Comparison of ENCODE assay signal across 14 mouse cellular contexts in the genomic region with DNA sequence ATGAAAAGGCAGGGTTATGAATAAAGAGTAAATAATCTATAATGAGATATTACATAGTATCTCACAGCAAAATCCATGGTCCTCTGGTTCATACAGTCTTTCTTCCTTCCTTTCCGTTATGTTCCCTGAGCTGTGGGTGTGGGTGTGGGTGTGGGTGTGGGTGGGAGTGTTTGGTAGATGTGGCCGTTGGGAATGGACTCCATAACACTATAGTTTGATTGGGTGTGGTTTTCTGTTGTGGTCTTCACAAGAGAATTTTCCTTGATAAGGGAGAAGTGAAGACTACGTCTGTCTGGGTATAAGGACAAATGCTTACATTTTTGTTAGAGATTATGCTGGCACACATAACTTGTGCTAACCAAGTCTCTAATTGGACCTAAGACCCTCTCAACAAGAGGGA. TPM values are rescaled to one million over a fixed set of nuclear protein-coding genes. Genes with fewer than 3 reads are reported as not detected.
DNase-seq lines count a peak whose midpoint lies in the region; ATAC-seq and TF ChIP-seq lines count a peak whose summit lies in the region.
"Had no signal": no experiment of that assay in that cellular context is flagged by ENCODE, and none has a peak within 500 bp of the region (broad histone marks: within the 10 kb centered on the region; RNA-seq: fewer than 3 reads in every experiment).

No protein-coding gene starts in this region.

- H3K4me3 ChIP-seq in liver, embryonic 12.5 days = no peak overlapping the region
- H3K4me3 ChIP-seq in liver, embryonic 16.5 days (ENCODE audit: low read depth, low read length) = no peak overlapping the region
- no peak overlapping the region for H3K4me3 ChIP-seq in midbrain, embryonic 14.5 days (replicated peaks; ENCODE audit: low read depth, low read length)
- no peak overlapping the region for H3K4me3 ChIP-seq in left cerebral cortex, adult 2 months
- H3K4me3 ChIP-seq: embryonic facial prominence, embryonic 10.5 days; heart, embryonic 12.5 days; hindbrain, embryonic 15.5 days had no signal

- 14% methylated on average over 3 of the region's 3 CpGs for WGBS in liver, embryonic 12.5 days (ENCODE audit: insufficient replicate concordance)
- 24% methylated on average over 3 of the region's 3 CpGs for WGBS in liver, embryonic 16.5 days (ENCODE audit: insufficient replicate concordance)
- WGBS in midbrain, embryonic 14.5 days = 71% methylated on average over 3 of the region's 3 CpGs

- H3K27ac ChIP-seq in liver, embryonic 12.5 days = no peak overlapping the region
- H3K27ac ChIP-seq in liver, embryonic 16.5 days (ENCODE audit: low read length) = peak overlapping the region; percentile 29; the same call in 1 of the 2 replicates
- no peak overlapping the region for H3K27ac ChIP-seq in midbrain, embryonic 14.5 days (replicated peaks; ENCODE audit: low read depth, low read length)
- H3K27ac ChIP-seq in left cerebral cortex, adult 2 months = no peak overlapping the region
- H3K27ac ChIP-seq: embryonic facial prominence, embryonic 10.5 days; hindbrain, embryonic 15.5 days had no signal

- intact Hi-C loops in heart, postnatal 10 days (cut with DNase I) = no loop called here
- intact Hi-C loops in left cerebral cortex, adult 2 months (cut with DNase I) = no loop called here

- no peaks in the 10 kb centered on the region for H3K9me3 ChIP-seq in liver, embryonic 12.5 days (replicated peaks)
- no peaks in the 10 kb centered on the region for H3K9me3 ChIP-seq in liver, embryonic 16.5 days (replicated peaks; ENCODE audit: control insufficient read depth, low read length)
- H3K9me3 ChIP-seq in midbrain, embryonic 14.5 days (ENCODE audit: control insufficient read depth, low read length) = no peaks in the 10 kb centered on the region
- H3K9me3 ChIP-seq: embryonic facial prominence, embryonic 10.5 days; heart, embryonic 12.5 days; hindbrain, embryonic 15.5 days had no signal

- H3K27me3 ChIP-seq in liver, embryonic 12.5 days (replicated peaks) = no peaks in the 10 kb centered on the region
- H3K27me3 ChIP-seq in liver, embryonic 16.5 days (ENCODE audit: control insufficient read depth, insufficient read depth, low read depth, low read length) = no peaks in the 10 kb centered on the region
- no peaks in the 10 kb centered on the region for H3K27me3 ChIP-seq in midbrain, embryonic 14.5 days (ENCODE audit: control insufficient read depth, insufficient read depth, low read length)
- H3K27me3 ChIP-seq: CH12.LX; heart, embryonic 12.5 days; hindbrain, embryonic 15.5 days had no signal

- peak; percentile 50; the same call in 1 of the 2 replicates for ATAC-seq in liver, embryonic 12.5 days
- ATAC-seq in liver, embryonic 16.5 days (ENCODE audit: low read depth) = peak; percentile 49
- no peak for ATAC-seq in midbrain, embryonic 14.5 days (ENCODE audit: low FRiP score, low TSS enrichment)

- no peaks in the 10 kb centered on the region for H3K36me3 ChIP-seq in liver, embryonic 12.5 days
- H3K36me3 ChIP-seq in liver, embryonic 16.5 days (ENCODE audit: control insufficient read depth, insufficient read depth) = no peaks in the 10 kb centered on the region
- peaks cover 18% of the 10 kb centered on the region for H3K36me3 ChIP-seq in midbrain, embryonic 14.5 days (ENCODE audit: control insufficient read depth, insufficient read depth, low read length)
- H3K36me3 ChIP-seq: embryonic facial prominence, embryonic 10.5 days; heart, embryonic 12.5 days had no signal

- H3K4me2 ChIP-seq in liver, embryonic 12.5 days = no peak overlapping the region
- no peak overlapping the region for H3K4me2 ChIP-seq in liver, embryonic 16.5 days (ENCODE audit: low read depth, low read length)
- H3K4me2 ChIP-seq in midbrain, embryonic 14.5 days (ENCODE audit: low read length) = no peak overlapping the region
- H3K4me2 ChIP-seq: heart, embryonic 12.5 days; hindbrain, embryonic 15.5 days had no signal

- peak; percentile 30 for DNase-seq in heart, adult 11 months
- no peak for DNase-seq in heart, postnatal 10 days
- DNase-seq in midbrain, embryonic 14.5 days = no peak
- no peak for DNase-seq in left cerebral cortex, adult 2 months (ENCODE audit: extremely low spot score in 1 of 2, low spot score in 2 of 2)
- DNase-seq in MN1 (ENCODE audit: low spot score) = no peak
- no peak for DNase-seq in thymus, postnatal 25 days
- DNase-seq: adrenal gland, adult 8-10 months; gastrocnemius, postnatal 14 days had no signal

- no peak overlapping the region for H3K9ac ChIP-seq in liver, embryonic 12.5 days
- no peak overlapping the region for H3K9ac ChIP-seq in liver, embryonic 16.5 days (ENCODE audit: low read depth, low read length)
- H3K9ac ChIP-seq in midbrain, embryonic 14.5 days (replicated peaks; ENCODE audit: low read length) = no peak overlapping the region
- H3K9ac ChIP-seq: heart, embryonic 12.5 days; hindbrain, embryonic 15.5 days had no signal

- TF ChIP-seq CTCF in left cerebral cortex, adult 2 months (IDR thresholded peaks at IDR 0.05) = no peak

- peaks cover 28% of the 10 kb centered on the region for H3K4me1 ChIP-seq in liver, embryonic 12.5 days
- H3K4me1 ChIP-seq in liver, embryonic 16.5 days (ENCODE audit: control insufficient read depth, low read depth, low read length) = peaks cover 16% of the 10 kb centered on the region
- no peaks in the 10 kb centered on the region for H3K4me1 ChIP-seq in midbrain, embryonic 14.5 days (ENCODE audit: control insufficient read depth, insufficient read depth, low read length)
- H3K4me1 ChIP-seq: embryonic facial prominence, embryonic 10.5 days; heart, embryonic 12.5 days; hindbrain, embryonic 15.5 days had no signal

RNA-seq across cellular contexts. Expression of gene Map4k5, which starts 30.6 kb away (rescaled TPM):
- total RNA-seq in heart, postnatal 10 days (2021) = 10 to 100 TPM; 38.7 to 40.7 TPM
- 31.8 and 34.1 TPM in 2 replicates for polyA plus RNA-seq in liver, embryonic 12.5 days (2016; fragmentation: Nextera tagmentation; extraction: Ambion mirVana)
- 23.8 and 24.6 TPM in 2 replicates for polyA plus RNA-seq in liver, embryonic 16.5 days (2015; fragmentation: Nextera tagmentation; extraction: Ambion mirVana)
- polyA plus RNA-seq in midbrain, embryonic 14.5 days (2014; fragmentation: Nextera tagmentation; extraction: Ambion mirVana) = 25.4 and 40.0 TPM in 2 replicates
- 10 to 100 TPM; 39.8 to 40.9 TPM for total RNA-seq in left cerebral cortex, adult 2 months (2021)

RNA-seq across cellular contexts. Expression of gene Atl1, which starts 31.2 kb away (rescaled TPM):
- 1 to 10 TPM; 5.7 to 7.8 TPM for total RNA-seq in heart, postnatal 10 days (2021)
- polyA plus RNA-seq in liver, embryonic 12.5 days (2016; fragmentation: Nextera tagmentation; extraction: Ambion mirVana) = 1.7 and 2.2 TPM in 2 replicates
- polyA plus RNA-seq in liver, embryonic 16.5 days (2015; fragmentation: Nextera tagmentation; extraction: Ambion mirVana) = 1.4 TPM in 2 replicates
- 140 and 157 TPM in 2 replicates for polyA plus RNA-seq in midbrain, embryonic 14.5 days (2014; fragmentation: Nextera tagmentation; extraction: Ambion mirVana)
- 100 to 1,000 TPM; 230 to 233 TPM for total RNA-seq in left cerebral cortex, adult 2 months (2021)

Comparison
In these comparisons a context has a peak if more than half of its experiments do, and no peak if none do; other contexts are left out.
1. RNA of gene Atl1, which starts 31.2 kb away (polyA plus RNA-seq): 140 to 157 TPM in midbrain, embryonic 14.5 days; 1.7 to 2.2 TPM in liver, embryonic 12.5 days and 1.4 TPM in liver, embryonic 16.5 days; every median in the first group is over 10 times any median in the second.